Mouse (Mus musculus) midbrain, embryonic 12.5 days (tissue): Measurements from ENCODE around the gene Mib2. TPM values are rescaled to one million over a fixed set of nuclear protein-coding genes. Genes with fewer than 3 reads are reported as not detected.
A peak's percentile ranks its signal among the peaks of the same experiment; 100 is the strongest.
"Not testable (repeated sequence)": the region's sequence is repeated elsewhere in the genome, so short reads cannot be mapped to it uniquely, and the experiment has no call there.

Experiments used
- ATAC-seq: fragments of 200-750 bp; cut with Nextera tagmentation; 2 replicates; pipeline ENCODE4 v1.8.0; 2017; ENCODE audit warnings: low read depth, moderate TSS enrichment, moderate library complexity; ENCODE audit not compliant: low FRiP score
- H3K27ac ChIP-seq: fragments of 300-500 bp; sonication (generic); replicated peaks from 2 replicates; pipeline ENCODE4 v1.5.1; 2016; ENCODE audit warnings: mild to moderate bottlenecking
- H3K27me3 ChIP-seq: fragments of 300-500 bp; sonication (generic); 2 replicates; pipeline ENCODE4 v1.6.1; 2016; ENCODE audit warnings: mild to moderate bottlenecking
- H3K36me3 ChIP-seq: fragments of 300-500 bp; sonication (generic); 2 replicates; pipeline ENCODE4 v1.6.1; 2016
- H3K4me1 ChIP-seq: fragments of 300-500 bp; sonication (generic); 2 replicates; pipeline ENCODE4 v1.6.1; 2016
- H3K4me2 ChIP-seq: fragments of 300-500 bp; sonication (generic); replicated peaks from 2 replicates; pipeline ENCODE4 v1.6.1; 2016; ENCODE audit warnings: mild to moderate bottlenecking, moderate library complexity
- H3K4me3 ChIP-seq: fragments of 300-500 bp; sonication (generic); 2 replicates; pipeline ENCODE4 v1.5.1; 2016; ENCODE audit warnings: mild to moderate bottlenecking
- H3K9ac ChIP-seq: fragments of 300-500 bp; sonication (generic); replicated peaks from 2 replicates; pipeline ENCODE4 v1.6.1; 2016; ENCODE audit warnings: mild to moderate bottlenecking, moderate library complexity
- H3K9me3 ChIP-seq: fragments of 300-500 bp; sonication (generic); 2 replicates; pipeline ENCODE4 v1.6.1; 2016; ENCODE audit warnings: mild to moderate bottlenecking
- WGBS: fragments of 180-500 bp; shearing (Covaris S2); methylation state at CpG from one replicate; pipeline ENCODE4 v1.1.7; 2016; 5-methylcytosine and 5-hydroxymethylcytosine counted together
- polyA plus RNA-seq: library from polyadenylated mRNA; unstranded; fragments of >200 nt; fragmentation: Nextera tagmentation; extraction: Ambion mirVana; gene quantifications from 2 replicates; pipeline ENCODE4 v1.2.1, GENCODE M21; 2016

The Mib2 gene
- polyA plus RNA-seq, 1 experiment from 2014 or later = 35.0 TPM

DNA sequence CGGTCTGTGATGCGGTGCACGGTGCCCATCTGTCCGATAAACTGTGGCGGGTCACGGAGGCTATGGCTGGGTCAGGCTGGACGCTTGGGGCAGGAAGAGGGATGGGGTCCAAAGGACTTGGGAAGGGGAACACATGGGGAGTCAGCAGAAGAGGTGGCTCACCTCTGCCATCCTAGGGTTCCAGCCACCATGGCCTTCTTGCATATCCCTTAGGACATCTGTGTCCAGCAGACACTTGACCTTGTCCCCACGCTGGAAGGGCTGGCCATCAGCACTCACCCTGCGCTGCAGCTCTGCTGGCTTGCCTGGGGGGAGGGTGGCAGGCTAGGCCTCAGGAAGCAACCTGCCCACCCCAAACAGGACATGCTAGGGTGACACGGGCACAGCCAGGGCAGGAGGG, 10.0 kb downstream of the Mib2 start:
- Histone ChIP-seq H3K9ac (no peak overlapping the region), H3K27me3 (peaks cover 31% of the 10 kb centered on the region), H3K4me3 (no peak overlapping the region), H3K36me3 (peaks cover 24% of the 10 kb centered on the region), H3K27ac (no peak overlapping the region), H3K4me2 (no peak overlapping the region), H3K4me1 (peaks cover 16% of the 10 kb centered on the region), H3K9me3 (no peaks in the 10 kb centered on the region)
- ATAC-seq = no peak
- 91% methylated on average over 10 of the region's 10 CpGs for WGBS

DNA sequence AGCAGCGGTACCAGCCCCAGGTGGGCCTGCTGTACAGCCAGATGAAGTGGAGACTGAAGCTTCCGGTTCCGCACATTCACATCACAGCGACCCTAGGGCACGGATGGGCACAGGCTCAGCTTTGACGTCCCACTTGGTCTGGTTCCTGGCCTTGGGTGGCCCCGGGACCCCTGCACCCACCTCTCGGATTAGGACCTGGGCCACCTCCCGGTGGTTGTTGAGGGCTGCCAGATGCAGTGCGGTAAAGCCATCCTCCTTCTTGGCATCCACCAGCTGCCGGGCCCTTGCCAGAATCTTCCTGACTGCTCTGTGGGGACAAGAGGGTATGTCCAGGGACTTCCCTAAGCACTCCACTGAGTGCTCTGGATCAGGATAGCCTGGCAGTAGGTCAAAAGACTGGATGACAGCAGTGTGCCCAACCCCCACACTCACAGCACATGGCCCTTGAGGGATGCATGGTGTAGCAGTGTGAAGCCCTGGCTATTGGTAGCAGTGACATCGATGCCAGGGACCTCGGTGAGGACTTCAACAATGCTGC, 12.7 kb downstream of the Mib2 start:
- peaks cover 32% of the 10 kb centered on the region for H3K4me1 ChIP-seq
- H3K27me3 ChIP-seq = peaks cover 58% of the 10 kb centered on the region
- no peaks in the 10 kb centered on the region for H3K9me3 ChIP-seq
- H3K36me3 ChIP-seq = peaks cover 29% of the 10 kb centered on the region
- WGBS = 94% methylated on average over 13 of the region's 13 CpGs
- H3K4me3 ChIP-seq = no peak overlapping the region
- no peak overlapping the region for H3K9ac ChIP-seq
- no peak for ATAC-seq
- no peak overlapping the region for H3K27ac ChIP-seq
- no peak overlapping the region for H3K4me2 ChIP-seq

DNA sequence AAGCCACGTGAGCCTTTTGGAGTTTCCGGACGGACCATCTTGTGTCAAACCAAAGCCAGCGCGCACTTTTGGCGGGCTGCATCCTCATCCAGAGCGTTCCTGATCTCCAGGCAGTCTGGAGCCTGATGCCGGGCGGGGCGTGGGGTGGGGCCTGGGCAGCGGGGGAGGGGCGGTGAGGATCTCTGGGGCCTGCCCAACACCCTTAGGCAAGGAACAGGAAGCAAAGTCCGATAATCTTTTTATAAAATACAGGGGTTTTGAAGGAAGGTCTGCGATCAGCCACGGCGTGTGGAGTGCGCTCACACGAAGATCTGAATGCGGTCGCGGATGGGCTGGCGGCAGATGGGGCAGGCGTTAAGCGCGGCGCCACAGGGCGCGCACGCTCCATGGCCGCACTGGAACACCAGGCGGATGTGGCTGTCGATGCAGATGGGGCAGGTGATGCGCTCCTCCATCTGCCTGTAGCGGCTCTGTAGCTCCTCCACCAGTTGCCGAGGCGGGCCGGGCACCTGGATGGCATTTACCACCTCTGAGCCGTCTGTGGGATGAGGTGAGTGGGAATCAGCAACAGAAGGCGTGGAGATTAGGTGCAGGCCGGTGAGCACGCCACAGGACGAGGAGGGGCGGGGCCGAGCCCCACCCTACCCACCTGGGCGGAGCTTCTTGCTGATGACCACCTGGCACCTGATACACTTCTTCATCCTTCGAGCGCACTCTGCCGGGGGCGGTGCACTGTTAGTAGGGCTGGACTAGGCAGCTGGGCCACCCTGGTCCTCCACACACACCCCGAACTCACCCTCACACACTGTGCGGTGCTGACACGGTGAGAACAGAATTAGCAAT, 14.3 kb downstream of the Mib2 start:
- Histone ChIP-seq H3K36me3 (peaks cover 42% of the 10 kb centered on the region), H3K4me1 (peaks cover 32% of the 10 kb centered on the region), H3K4me2 (peak overlapping the region; percentile 60), H3K27me3 (peaks cover 69% of the 10 kb centered on the region), H3K27ac (no peak overlapping the region), H3K9me3 (no peaks in the 10 kb centered on the region), H3K4me3 (peak overlapping the region; percentile 43), H3K9ac (peak overlapping the region; percentile 43; the same call in 1 of the 2 replicates)
- peak; percentile 55 for ATAC-seq
- WGBS = 2% methylated on average over 52 of the region's 52 CpGs

DNA sequence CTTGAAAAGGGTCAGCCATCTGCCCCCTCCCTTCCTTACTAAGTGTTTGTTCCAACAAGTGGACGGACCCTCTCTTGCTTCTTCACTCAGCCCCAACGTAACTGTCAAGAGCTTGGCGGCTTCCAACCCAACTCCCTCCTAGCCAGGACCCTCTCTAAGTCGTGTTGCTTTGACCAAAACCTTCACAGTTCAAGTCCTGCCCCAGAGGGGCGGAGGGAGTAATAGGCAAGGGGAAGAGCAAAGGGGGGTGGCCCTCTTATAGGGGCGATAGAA, 14.9 kb downstream of the Mib2 start:
- H3K9ac ChIP-seq = no peak overlapping the region
- WGBS = 2% methylated on average over 6 of the region's 6 CpGs
- peak overlapping the region; percentile 60 for H3K4me2 ChIP-seq
- no peaks in the 10 kb centered on the region for H3K9me3 ChIP-seq
- peaks cover 32% of the 10 kb centered on the region for H3K4me1 ChIP-seq
- no peak for ATAC-seq
- H3K27ac ChIP-seq = no peak overlapping the region
- peak overlapping the region; percentile 43 for H3K4me3 ChIP-seq
- H3K27me3 ChIP-seq = peaks cover 69% of the 10 kb centered on the region
- H3K36me3 ChIP-seq = peaks cover 42% of the 10 kb centered on the region

DNA sequence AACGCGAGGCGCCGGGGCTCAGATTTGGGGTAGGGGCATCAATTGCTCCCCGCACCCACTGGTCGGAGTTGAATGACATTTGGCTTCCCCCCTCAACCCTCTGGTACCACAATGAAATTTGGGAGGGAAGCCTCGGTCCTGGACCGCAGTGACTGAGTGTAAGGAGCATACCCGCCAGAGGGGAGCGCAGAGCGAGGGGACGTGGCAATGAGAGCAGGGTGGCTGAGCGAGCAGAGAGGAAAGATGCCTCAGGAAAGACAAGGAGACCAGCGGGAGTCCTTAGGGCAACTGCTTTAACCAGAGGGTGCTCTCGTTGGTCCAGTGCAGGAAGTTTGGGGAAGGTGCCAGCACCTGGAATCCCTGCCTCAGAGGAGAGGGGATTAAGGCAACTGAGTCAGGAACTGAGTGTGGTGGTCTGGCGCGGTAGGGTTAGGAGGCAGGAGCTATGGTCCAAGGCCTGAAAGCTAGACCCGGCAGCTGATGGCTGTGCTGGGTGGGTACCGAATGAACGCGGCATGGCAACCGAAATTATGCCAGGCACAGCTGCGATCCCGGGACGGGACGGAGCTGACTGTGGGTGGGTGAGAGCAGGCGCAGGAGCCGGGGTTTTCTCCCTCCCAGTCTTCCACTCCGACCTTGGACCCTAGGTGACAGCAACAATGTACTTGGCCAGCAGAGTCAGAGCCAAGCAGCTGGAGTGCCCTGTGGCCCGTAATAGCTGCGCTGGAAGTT, 15.4 kb downstream of the Mib2 start:
- H3K4me1 ChIP-seq = peaks cover 32% of the 10 kb centered on the region
- no peak overlapping the region for H3K27ac ChIP-seq
- no peak for ATAC-seq
- H3K27me3 ChIP-seq = peaks cover 69% of the 10 kb centered on the region
- peak overlapping the region; percentile 43 for H3K4me3 ChIP-seq
- H3K36me3 ChIP-seq = peaks cover 42% of the 10 kb centered on the region
- H3K9me3 ChIP-seq = no peaks in the 10 kb centered on the region
- WGBS = 1% methylated on average over 31 of the region's 31 CpGs
- H3K9ac ChIP-seq = peak overlapping the region; percentile 59; the same call in 1 of the 2 replicates
- peak overlapping the region; percentile 60 for H3K4me2 ChIP-seq

DNA sequence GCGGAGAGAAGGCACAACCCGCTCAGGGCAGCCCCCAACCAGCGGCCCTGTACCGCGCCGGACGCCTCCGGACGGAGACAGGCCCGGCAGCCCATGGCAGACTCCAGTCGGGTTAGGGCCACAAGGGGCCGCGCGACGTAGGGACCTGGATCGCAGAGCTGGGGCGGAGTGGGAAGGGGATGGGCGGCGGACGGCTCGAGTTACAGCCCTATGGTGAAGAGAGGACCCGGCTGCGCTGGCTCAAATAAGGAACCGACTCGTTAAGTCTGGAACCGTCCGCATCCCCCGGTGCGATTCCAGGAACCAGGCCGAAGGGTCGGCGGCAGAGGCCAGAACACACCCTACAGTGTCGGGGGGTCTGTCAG, 15.9 kb downstream of the Mib2 start, which contains the start of gene Mmp23:
Gene Mmp23, minus strand, starts transcription at position 299 of the 365 bp plus-strand sequence.
- H3K4me1 ChIP-seq = peaks cover 32% of the 10 kb centered on the region
- H3K27ac ChIP-seq = no peak within 1 kb of the TSS
- H3K9ac ChIP-seq = peak within 1 kb of the TSS; percentile 59
- no peaks in the 10 kb centered on the region for H3K9me3 ChIP-seq
- H3K27me3 ChIP-seq = peaks cover 69% of the 10 kb centered on the region
- H3K4me2 ChIP-seq = peak within 1 kb of the TSS; percentile 60
- peak; percentile 63 for ATAC-seq
- under 1% methylated on average over 33 of the region's 33 CpGs for WGBS
- H3K36me3 ChIP-seq = peaks cover 44% of the 10 kb centered on the region
- H3K4me3 ChIP-seq = peak within 1 kb of the TSS; percentile 43

DNA sequence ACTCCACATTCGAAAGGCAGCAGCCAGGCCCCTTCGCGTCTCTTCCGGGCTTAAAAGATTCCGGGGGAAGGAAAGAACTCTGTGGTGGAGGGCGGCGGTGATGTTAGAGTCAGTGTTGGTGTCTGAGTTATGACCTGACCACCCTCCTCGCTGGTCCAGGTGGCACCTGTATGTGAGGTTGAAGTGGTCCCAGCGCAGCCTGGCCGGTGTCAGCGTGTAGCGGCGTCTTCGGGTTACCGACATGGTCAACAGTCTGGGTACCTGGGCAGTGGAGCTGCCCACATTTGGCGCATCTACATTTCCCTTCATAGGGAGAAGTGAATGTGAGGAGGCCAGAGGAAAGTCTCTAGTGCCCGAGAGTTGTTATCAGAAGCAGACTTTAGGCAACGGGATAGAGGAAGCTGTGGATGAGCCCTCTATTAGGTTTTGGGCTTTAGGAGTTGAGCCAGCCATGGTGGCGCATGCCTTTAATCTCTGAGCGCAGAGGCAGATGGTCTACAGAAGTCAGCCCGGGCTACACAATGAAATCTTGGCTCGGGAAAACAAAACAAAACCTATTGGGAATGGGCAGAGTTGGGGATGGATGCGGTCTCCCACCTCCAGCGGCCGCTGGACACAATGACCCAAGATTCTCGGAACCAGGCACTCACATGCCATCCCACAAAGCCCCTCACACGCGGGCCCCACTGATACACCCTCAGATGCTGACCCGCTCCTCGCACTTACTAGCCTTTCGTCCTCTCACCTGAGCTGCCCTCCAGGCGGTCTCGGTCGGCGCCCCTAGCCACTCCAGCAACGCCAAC, 16.5 kb downstream of the Mib2 start:
- Histone ChIP-seq H3K4me3 (peak overlapping the region; percentile 43), H3K36me3 (peaks cover 45% of the 10 kb centered on the region), H3K4me1 (peaks cover 32% of the 10 kb centered on the region), H3K4me2 (peak overlapping the region; percentile 60), H3K27me3 (peaks cover 69% of the 10 kb centered on the region), H3K27ac (no peak overlapping the region), H3K9me3 (no peaks in the 10 kb centered on the region), H3K9ac (peak overlapping the region; percentile 59)
- WGBS = 17% methylated on average over 36 of the region's 36 CpGs
- ATAC-seq = peak; percentile 2; the same call in 1 of the 2 replicates

DNA sequence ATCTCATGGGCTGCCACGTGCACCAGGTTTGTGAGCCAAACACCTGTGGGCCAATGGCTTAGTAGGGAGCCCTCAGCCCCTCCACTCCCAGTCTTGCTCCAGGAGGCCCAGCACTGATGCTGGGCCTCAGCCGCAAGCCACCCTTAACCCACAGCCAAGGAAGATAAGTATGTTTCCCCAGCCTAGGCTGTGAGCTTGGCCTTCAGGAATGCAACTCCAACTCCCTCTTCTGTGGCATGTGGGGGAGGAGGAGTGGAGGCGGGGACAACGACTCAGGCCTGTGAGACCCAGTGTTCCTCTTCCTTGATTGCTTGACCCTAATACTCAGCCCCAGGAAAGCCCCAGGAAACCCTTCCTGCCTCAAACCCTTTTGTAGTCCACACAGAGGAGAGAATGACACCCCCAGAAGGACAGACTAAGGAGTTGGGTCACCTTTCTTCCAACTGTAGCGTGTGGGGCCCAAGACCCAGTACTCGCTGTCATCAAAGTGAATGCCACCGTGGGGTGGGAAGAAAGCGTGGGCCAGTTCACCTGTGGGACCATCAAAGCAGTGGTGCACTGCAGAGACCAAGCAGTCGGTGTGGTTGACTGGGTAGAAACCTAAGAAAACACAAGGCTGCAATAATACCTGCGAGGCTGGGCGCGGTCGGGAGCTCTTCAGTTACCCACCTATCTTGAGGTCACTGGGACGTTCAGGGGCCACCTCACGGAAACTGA, 17.3 kb downstream of the Mib2 start:
- Histone ChIP-seq H3K4me2 (no peak overlapping the region), H3K27ac (no peak overlapping the region), H3K36me3 (peaks cover 50% of the 10 kb centered on the region), H3K9ac (no peak overlapping the region), H3K9me3 (no peaks in the 10 kb centered on the region), H3K4me1 (peaks cover 32% of the 10 kb centered on the region), H3K27me3 (peaks cover 65% of the 10 kb centered on the region), H3K4me3 (no peak overlapping the region)
- WGBS = 63% methylated on average over 15 of the region's 15 CpGs
- no peak for ATAC-seq

DNA sequence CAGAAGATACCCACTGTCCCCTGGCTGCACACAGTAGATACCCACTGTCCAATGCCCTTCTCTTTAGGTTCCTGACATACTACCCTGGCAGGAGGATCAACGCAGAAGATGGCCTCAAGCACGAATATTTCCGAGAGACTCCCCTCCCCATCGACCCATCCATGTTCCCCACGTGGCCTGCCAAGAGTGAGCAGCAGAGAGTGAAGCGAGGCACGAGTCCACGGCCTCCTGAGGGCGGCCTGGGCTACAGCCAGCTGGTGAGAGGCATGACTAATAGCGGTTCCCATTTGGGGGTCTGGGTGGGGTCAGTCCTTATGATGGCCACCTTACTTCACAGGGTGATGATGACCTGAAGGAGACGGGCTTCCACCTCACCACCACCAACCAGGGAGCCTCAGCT, 19.6 kb downstream of the Mib2 start:
- ATAC-seq = no peak
- H3K27me3 ChIP-seq = peaks cover 41% of the 10 kb centered on the region
- peaks cover 20% of the 10 kb centered on the region for H3K4me1 ChIP-seq
- peaks cover 61% of the 10 kb centered on the region for H3K36me3 ChIP-seq
- H3K4me3 ChIP-seq = no peak overlapping the region
- 93% methylated on average over 11 of the region's 11 CpGs for WGBS
- H3K9me3 ChIP-seq = no peaks in the 10 kb centered on the region
- H3K27ac ChIP-seq = no peak overlapping the region
- no peak overlapping the region for H3K4me2 ChIP-seq
- H3K9ac ChIP-seq = no peak overlapping the region

DNA sequence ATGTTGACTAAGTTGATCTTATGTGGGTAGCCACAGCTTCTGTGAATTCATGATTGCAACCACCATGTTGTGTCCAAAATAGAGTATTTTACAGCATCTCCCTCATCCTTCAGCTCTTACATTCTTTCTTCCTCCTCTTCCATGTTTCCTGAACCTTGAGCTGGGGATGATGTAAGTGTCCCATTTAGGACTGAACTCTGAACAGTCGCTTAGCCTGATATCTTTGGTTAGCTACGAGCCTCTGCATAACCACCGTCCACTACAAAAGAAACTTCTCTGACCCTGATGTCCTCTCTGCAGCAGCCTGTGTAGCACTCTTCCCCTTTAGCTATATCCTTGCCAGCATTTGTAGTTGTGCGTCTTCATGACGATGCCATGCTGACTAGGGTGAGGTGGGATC, 23.3 kb downstream of the Mib2 start:
- Histone ChIP-seq H3K4me1 (no peaks in the 10 kb centered on the region), H3K36me3 (peaks cover 86% of the 10 kb centered on the region), H3K4me3 (no peak overlapping the region), H3K27ac (no peak overlapping the region), H3K27me3 (peaks cover 5% of the 10 kb centered on the region), H3K9ac (no peak overlapping the region), H3K9me3 (no peaks in the 10 kb centered on the region), H3K4me2 (no peak overlapping the region)
- ATAC-seq = no peak
- 94% methylated on average over 5 of the region's 5 CpGs for WGBS

DNA sequence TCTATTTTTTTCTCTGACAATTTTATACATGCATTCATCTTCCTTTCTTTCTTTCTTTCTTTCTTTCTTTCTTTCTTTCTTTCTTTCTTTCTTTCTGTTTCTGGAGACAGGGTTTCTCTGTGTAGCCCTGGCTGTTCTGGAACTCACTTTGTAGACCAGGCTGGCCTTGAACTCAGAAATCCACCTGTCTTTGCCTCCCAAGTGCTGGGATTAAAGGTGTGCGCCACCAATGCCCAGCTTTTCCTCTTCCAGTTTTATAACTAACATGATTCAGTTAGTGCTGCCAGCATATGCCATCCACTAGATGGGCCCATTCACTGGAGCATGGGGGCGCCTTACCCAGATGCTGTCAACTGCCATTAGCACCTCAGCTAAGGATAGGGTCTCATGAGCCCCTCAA, 23.7 kb downstream of the Mib2 start, which contains the start of gene Gm10563:
Gene Gm10563, minus strand, starts transcription at position 101 of the 400 bp plus-strand sequence.
- not testable (repeated sequence) for H3K27me3 ChIP-seq, H3K4me1 ChIP-seq, H3K4me3 ChIP-seq, H3K4me2 ChIP-seq, H3K27ac ChIP-seq, H3K9me3 ChIP-seq, ATAC-seq, H3K9ac ChIP-seq
- peaks cover 86% of the 10 kb centered on the region for H3K36me3 ChIP-seq
- WGBS = 94% methylated on average over 2 of the region's 2 CpGs
